Mouse (Mus musculus) natural killer cell, adult 2 months (primary cell): ENCODE measurements at regions not wholly inside any gene's neighbourhood (a gene's known extent, or its start where the extent isn't known, plus 50 kb on each side); places are given as distances from the start of the nearest gene placed in this dataset.

Experiments used
- DNase-seq, 2 experiments: peaks; one replicate each; pipeline ENCODE4 v3.0.0; 2022; ENCODE audit warnings: low spot score in 2 of 2

- no peak for DNase-seq
Measured at GRCm38 (mm10) chr15:36857622-36858021, 150.0 kb downstream of the Zfp706 start.

- no peak for DNase-seq
Measured at GRCm38 (mm10) chr15:36855550-36856131, 151.9 kb downstream of the Zfp706 start.

GRCm38 (mm10) chr15:36854900-36855321 is 152.7 kb downstream of the Zfp706 start:
- no peak for DNase-seq

GRCm38 (mm10) chr15:36852229-36852821 is 155.2 kb downstream of the Zfp706 start:
- no peak for DNase-seq

GRCm38 (mm10) chr15:36848238-36848637 is 159.3 kb downstream of the Zfp706 start:
- DNase-seq = no peak

GRCm38 (mm10) chr15:36846806-36847205 is 160.8 kb downstream of the Zfp706 start:
- no peak for DNase-seq
